Mouse (Mus musculus): ENCODE results near the gene Kdm2a. TPM values are rescaled to one million over a fixed set of nuclear protein-coding genes. Genes with fewer than 3 reads are reported as not detected.

Kdm2a gene
- polyA plus RNA-seq, 1 experiment from 2014 or later, result 10.9 TPM

DNA sequence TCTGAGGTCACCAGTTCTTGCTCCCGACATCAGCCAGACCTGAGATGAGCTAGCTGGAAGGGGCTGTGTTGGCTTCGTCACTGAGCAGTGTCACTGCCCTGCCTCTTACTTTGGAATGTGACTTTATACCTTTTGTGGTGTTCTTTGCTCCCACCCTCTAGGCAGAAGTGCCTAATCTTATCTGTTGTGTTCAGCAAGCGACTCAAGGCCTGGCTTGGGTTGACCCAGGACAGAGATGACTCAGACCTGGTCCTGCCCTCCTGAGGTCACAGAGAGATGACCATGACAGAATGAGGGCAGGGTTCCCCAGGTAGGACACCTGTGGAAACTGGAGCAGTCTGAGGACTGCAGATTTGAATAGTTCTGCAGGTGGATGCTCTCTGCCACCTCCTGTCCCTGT, 38.2 kb upstream of the Kdm2a start:
- no peak overlapping the region for H3K4me2 ChIP-seq
- DNase-seq (no peak), ATAC-seq (ENCODE audit: low read depth) (no peak)
- no peak overlapping the region for H3K27ac ChIP-seq
- no peak overlapping the region for H3K9ac ChIP-seq
- WGBS (ENCODE audit: insufficient replicate concordance), result 45% methylated on average over 3 of the region's 3 CpGs
- H3K9me3 ChIP-seq (replicated peaks), result no peaks in the 10 kb centered on the region
- peaks cover 28% of the 10 kb centered on the region for H3K4me1 ChIP-seq (replicated peaks)
- H3K4me3 ChIP-seq (replicated peaks), result no peak overlapping the region
- H3K27me3 ChIP-seq, result peaks cover 43% of the 10 kb centered on the region
- peaks cover 3% of the 10 kb centered on the region; the same call in 1 of the 2 replicates for H3K36me3 ChIP-seq

DNA sequence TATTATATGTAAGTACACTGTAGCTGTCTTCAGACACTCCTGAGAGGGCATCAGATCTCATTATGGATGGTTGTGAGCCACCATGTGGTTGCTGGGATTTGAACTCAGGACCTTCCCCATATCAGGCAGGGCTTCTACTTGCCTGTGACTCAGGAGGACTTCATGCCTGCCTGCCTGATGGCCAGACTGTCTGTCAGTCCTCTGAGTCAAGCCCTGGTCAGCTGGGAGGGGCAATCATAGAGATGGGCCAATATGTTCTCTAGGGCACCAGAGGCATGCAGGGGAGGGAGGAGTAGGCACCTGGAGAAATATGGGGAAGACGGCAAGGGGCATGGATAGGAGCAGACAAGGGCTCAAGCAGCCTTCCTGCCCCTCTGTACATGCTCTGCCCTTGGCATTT, 36.9 kb upstream of the Kdm2a start:
- peaks cover 30% of the 10 kb centered on the region for H3K27me3 ChIP-seq
- no peak overlapping the region for H3K4me3 ChIP-seq (replicated peaks)
- no peak overlapping the region for H3K27ac ChIP-seq
- ATAC-seq (ENCODE audit: low read depth) (no peak), DNase-seq (no peak)
- 62% methylated on average over 1 of the region's 1 CpGs for WGBS (ENCODE audit: insufficient replicate concordance)
- H3K9ac ChIP-seq, result no peak overlapping the region
- H3K9me3 ChIP-seq (replicated peaks), result no peaks in the 10 kb centered on the region
- H3K36me3 ChIP-seq, result peaks cover 3% of the 10 kb centered on the region; the same call in 1 of the 2 replicates
- H3K4me2 ChIP-seq, result no peak overlapping the region
- H3K4me1 ChIP-seq (replicated peaks), result peaks cover 15% of the 10 kb centered on the region

- ATAC-seq (ENCODE audit: low read depth) (no peak), DNase-seq (no peak)
- H3K36me3 ChIP-seq, result peaks cover 5% of the 10 kb centered on the region; the same call in 1 of the 2 replicates
- peaks cover 18% of the 10 kb centered on the region for H3K27me3 ChIP-seq
- WGBS (ENCODE audit: insufficient replicate concordance), result 74% methylated on average over 1 of the region's 1 CpGs
- H3K9me3 ChIP-seq (replicated peaks), result no peaks in the 10 kb centered on the region
- no peak overlapping the region for H3K4me3 ChIP-seq (replicated peaks)
- H3K9ac ChIP-seq, result no peak overlapping the region
- H3K27ac ChIP-seq, result no peak overlapping the region
- H3K4me1 ChIP-seq (replicated peaks), result peaks cover 6% of the 10 kb centered on the region; the same call in 1 of the 2 replicates
- no peak overlapping the region for H3K4me2 ChIP-seq
These were observed 35.7 kb upstream of the Kdm2a start for GRCm38 (mm10) chr19:4433756-4434155.

DNA sequence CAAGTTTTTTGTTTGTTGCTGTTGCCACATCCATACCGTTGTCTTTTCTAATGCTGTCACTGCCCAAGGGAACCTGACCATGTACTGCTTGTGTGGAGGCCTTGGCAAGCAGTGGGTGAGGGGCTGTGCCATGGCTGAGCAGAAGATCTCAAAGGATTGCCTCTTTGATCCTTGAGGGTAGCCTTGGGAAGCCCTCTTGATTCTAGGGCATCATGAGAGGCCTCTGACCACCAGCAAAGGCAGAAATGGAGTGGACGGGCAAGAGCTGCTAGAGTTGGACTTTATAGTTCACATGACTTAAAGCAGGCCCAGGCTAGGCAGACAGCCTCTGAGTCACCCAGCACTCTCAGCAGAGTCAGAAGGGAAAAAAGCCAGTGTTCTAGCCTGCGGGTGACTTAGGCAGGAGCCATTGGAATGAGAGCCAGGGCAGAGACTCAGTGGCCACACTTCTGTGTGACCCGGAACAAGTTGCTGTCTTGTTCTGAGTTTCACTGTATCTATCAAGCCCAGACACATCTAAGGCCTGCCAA, 32.1 kb upstream of the Kdm2a start:
- no peaks in the 10 kb centered on the region for H3K4me1 ChIP-seq (replicated peaks)
- no peak overlapping the region for H3K4me2 ChIP-seq
- no peak for ATAC-seq (ENCODE audit: low read depth)
- no peak overlapping the region for H3K4me3 ChIP-seq (replicated peaks)
- H3K9ac ChIP-seq, result no peak overlapping the region
- H3K27ac ChIP-seq, result no peak overlapping the region
- WGBS (ENCODE audit: insufficient replicate concordance), result 78% methylated on average over 4 of the region's 4 CpGs
- no peaks in the 10 kb centered on the region for H3K9me3 ChIP-seq (replicated peaks)
- H3K27me3 ChIP-seq, result no peaks in the 10 kb centered on the region
- DNase-seq, result no peak
- H3K36me3 ChIP-seq, result 0 out of 2 replicates have a peak, but pooled peaks cover 2% of the 10 kb centered on the region

GRCm38 (mm10) chr19:4425610-4426366, 27.7 kb upstream of the Kdm2a start:
- ATAC-seq (ENCODE audit: low read depth), result 0 out of 2 replicates have a peak, but pooled peaks have one; percentile 34
- Histone ChIP-seq H3K9me3 (replicated peaks) (no peaks in the 10 kb centered on the region), H3K27me3 (no peaks in the 10 kb centered on the region), H3K27ac (no peak overlapping the region), H3K4me1 (replicated peaks) (peaks cover 2% of the 10 kb centered on the region), H3K36me3 (0 out of 2 replicates have a peak, but pooled peaks cover 2% of the 10 kb centered on the region), H3K9ac (no peak overlapping the region), H3K4me3 (replicated peaks) (no peak overlapping the region), H3K4me2 (no peak overlapping the region)
- WGBS (ENCODE audit: insufficient replicate concordance), result 55% methylated on average over 19 of the region's 19 CpGs
- peak; percentile 15 for DNase-seq

GRCm38 (mm10) chr19:4423021-4423420, 24.9 kb upstream of the Kdm2a start:
- peaks cover 9% of the 10 kb centered on the region for H3K4me1 ChIP-seq (replicated peaks)
- DNase-seq, result no peak
- ATAC-seq (ENCODE audit: low read depth), result no peak
- H3K9ac ChIP-seq, result no peak overlapping the region
- no peak overlapping the region for H3K27ac ChIP-seq
- H3K9me3 ChIP-seq (replicated peaks), result no peaks in the 10 kb centered on the region
- H3K36me3 ChIP-seq, result no peaks in the 10 kb centered on the region
- no peaks in the 10 kb centered on the region for H3K27me3 ChIP-seq
- no peak overlapping the region for H3K4me2 ChIP-seq
- 51% methylated on average over 3 of the region's 3 CpGs for WGBS (ENCODE audit: insufficient replicate concordance)
- no peak overlapping the region for H3K4me3 ChIP-seq (replicated peaks)

DNA sequence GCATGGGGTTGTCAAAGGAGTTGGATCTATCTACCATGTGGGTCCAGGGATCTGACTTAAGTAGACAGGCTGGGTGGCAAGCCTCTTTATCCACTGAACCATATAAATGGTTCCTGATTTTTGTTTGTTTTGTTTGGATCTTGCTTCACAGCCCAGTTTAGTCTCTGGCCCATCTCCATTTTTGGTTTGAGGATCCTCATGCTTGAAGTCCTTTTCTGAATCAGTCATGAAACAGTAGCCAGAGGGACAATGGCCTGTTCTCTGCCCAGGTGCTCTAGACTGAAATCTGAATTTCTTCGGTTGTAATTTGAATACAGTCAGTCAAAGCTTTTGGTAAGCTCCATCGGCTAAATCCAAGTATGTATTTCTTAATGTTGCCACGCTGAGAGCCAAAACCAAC, 24.5 kb upstream of the Kdm2a start:
- DNase-seq (no peak), ATAC-seq (ENCODE audit: low read depth) (no peak)
- H3K9me3 ChIP-seq (replicated peaks), result no peaks in the 10 kb centered on the region
- no peak overlapping the region for H3K4me3 ChIP-seq (replicated peaks)
- H3K36me3 ChIP-seq, result no peaks in the 10 kb centered on the region
- H3K4me2 ChIP-seq, result no peak overlapping the region
- H3K27me3 ChIP-seq, result no peaks in the 10 kb centered on the region
- 73% methylated on average over 3 of the region's 3 CpGs for WGBS (ENCODE audit: insufficient replicate concordance)
- no peak overlapping the region for H3K9ac ChIP-seq
- peaks cover 9% of the 10 kb centered on the region for H3K4me1 ChIP-seq (replicated peaks)
- no peak overlapping the region for H3K27ac ChIP-seq

DNA sequence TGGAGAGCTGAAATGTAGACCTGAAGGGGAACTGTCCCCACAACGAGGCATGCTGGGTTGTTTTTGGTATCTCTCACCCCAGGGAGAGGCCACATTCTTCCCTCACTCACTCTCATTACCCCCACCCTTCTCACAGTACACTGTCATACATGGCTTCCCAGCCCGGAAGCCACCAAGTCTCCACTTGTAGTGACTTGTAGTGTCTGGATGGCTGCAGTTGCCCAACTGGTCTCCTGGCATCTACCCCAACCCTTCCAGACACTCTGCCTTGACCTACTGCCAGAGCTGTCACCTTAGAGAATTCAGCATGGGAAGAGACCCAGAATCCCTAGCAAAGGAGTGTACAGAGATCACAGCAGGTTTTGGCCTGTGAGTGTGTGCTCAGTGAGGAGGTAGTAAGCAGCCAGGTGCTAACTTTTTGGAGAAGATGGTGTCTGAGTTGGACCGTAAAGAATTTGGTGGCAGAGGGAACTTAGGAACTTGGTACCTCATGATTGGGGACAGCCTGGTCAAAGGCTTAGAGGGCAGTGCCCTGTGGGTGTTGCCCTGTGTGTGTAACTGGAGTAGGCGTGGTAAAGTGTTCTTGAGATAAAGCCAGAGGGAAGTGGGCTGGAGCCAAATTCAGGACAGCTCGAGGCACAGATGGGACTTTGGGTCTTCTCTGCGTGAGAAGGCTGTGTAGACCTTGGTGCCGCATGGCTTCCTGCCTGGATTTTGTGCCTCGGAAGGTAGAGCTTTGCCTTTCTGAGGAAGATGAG, 22.2 kb upstream of the Kdm2a start:
- no peak overlapping the region for H3K4me3 ChIP-seq (replicated peaks)
- no peak for ATAC-seq (ENCODE audit: low read depth)
- H3K9ac ChIP-seq, result no peak overlapping the region
- no peak overlapping the region for H3K4me2 ChIP-seq
- no peaks in the 10 kb centered on the region for H3K27me3 ChIP-seq
- H3K4me1 ChIP-seq (replicated peaks), result peaks cover 9% of the 10 kb centered on the region
- H3K27ac ChIP-seq, result no peak overlapping the region
- DNase-seq, result no peak
- H3K9me3 ChIP-seq (replicated peaks), result no peaks in the 10 kb centered on the region
- no peaks in the 10 kb centered on the region for H3K36me3 ChIP-seq
- 55% methylated on average over 8 of the region's 8 CpGs for WGBS (ENCODE audit: insufficient replicate concordance)

DNA sequence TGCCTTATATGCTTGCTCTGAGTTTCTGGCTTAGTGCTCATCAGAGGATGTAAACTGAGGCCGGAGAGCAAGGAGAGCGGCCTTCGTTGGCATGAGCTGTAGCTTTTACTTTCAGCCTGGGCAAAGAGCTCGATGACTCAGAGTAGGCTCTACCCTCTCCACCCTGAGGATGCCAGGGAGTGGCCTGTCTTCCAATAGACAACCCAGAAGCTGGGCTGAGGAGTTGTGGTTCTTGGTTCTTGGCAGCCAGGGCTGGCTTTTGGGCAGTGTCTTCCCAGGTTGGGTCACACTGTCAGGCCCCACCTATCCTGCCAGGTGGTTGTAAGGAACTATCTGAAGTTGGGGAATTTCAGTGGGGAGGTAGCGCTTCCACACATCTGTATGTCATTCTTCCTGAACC, 21.6 kb upstream of the Kdm2a start:
- DNase-seq, result no peak
- Histone ChIP-seq H3K4me1 (replicated peaks) (peaks cover 9% of the 10 kb centered on the region), H3K4me2 (no peak overlapping the region), H3K27me3 (no peaks in the 10 kb centered on the region), H3K27ac (no peak overlapping the region), H3K9me3 (replicated peaks) (no peaks in the 10 kb centered on the region), H3K9ac (no peak overlapping the region), H3K36me3 (no peaks in the 10 kb centered on the region), H3K4me3 (replicated peaks) (no peak overlapping the region)
- no peak for ATAC-seq (ENCODE audit: low read depth)
- WGBS (ENCODE audit: insufficient replicate concordance), result 82% methylated on average over 5 of the region's 5 CpGs

DNA sequence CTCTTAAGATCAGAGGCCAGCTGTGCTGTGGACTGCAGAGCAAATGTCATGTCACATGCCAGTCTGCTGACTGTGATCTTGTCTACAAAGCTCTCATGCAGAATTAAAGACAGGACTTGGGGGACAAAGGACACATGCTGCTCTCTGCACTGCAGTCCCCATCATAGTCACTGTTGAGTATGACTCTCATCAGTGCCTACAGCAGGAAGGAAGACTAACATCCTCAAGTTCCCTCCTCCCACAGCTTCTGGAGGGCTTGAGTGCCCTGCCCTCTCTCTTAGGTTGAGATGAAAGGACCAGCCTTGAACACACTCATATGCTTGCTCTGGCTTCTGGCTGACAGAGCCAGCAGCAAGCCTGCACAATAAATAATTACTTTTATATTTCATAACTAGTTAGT, 19.6 kb upstream of the Kdm2a start:
- H3K27ac ChIP-seq, result no peak overlapping the region
- peaks cover 9% of the 10 kb centered on the region for H3K4me1 ChIP-seq (replicated peaks)
- H3K9me3 ChIP-seq (replicated peaks), result no peaks in the 10 kb centered on the region
- H3K36me3 ChIP-seq, result no peaks in the 10 kb centered on the region
- no peaks in the 10 kb centered on the region for H3K27me3 ChIP-seq
- ATAC-seq (ENCODE audit: low read depth), result no peak
- no peak overlapping the region for H3K4me3 ChIP-seq (replicated peaks)
- H3K4me2 ChIP-seq, result no peak overlapping the region
- H3K9ac ChIP-seq, result no peak overlapping the region
- no peak for DNase-seq

DNA sequence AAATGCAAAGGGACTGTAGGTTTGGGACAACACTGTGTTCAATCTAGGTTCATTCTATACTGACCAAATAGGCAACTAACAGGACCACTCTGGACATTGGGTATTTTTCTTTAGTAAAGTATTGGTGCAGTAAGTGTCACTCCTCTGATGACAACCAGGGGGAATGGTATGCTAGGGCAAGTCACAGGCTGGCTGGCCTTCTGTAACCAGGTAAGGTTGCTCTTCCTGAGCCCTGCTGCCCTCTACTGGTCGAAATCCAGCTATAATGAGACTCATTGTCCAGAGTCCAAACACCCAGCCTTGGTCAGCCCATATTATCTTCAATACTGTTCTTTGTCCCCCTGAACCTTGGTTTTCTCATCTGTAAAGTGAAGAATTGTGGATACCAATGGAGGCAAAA, 19.1 kb upstream of the Kdm2a start:
- ATAC-seq (ENCODE audit: low read depth) (peak; percentile 47; the same call in 1 of the 2 replicates), DNase-seq (peak; percentile 42)
- no peak overlapping the region for H3K9ac ChIP-seq
- H3K27ac ChIP-seq, result no peak overlapping the region
- no peaks in the 10 kb centered on the region for H3K27me3 ChIP-seq
- H3K4me2 ChIP-seq, result no peak overlapping the region
- H3K9me3 ChIP-seq (replicated peaks), result no peaks in the 10 kb centered on the region
- 0% methylated on average over 1 of the region's 1 CpGs for WGBS (ENCODE audit: insufficient replicate concordance)
- no peak overlapping the region for H3K4me3 ChIP-seq (replicated peaks)
- no peaks in the 10 kb centered on the region for H3K36me3 ChIP-seq
- H3K4me1 ChIP-seq (replicated peaks), result peaks cover 9% of the 10 kb centered on the region

Measured in liver, embryonic 13.5 days (tissue).